8 mouse cellular contexts compared by ENCODE assay signal in the genomic region with DNA sequence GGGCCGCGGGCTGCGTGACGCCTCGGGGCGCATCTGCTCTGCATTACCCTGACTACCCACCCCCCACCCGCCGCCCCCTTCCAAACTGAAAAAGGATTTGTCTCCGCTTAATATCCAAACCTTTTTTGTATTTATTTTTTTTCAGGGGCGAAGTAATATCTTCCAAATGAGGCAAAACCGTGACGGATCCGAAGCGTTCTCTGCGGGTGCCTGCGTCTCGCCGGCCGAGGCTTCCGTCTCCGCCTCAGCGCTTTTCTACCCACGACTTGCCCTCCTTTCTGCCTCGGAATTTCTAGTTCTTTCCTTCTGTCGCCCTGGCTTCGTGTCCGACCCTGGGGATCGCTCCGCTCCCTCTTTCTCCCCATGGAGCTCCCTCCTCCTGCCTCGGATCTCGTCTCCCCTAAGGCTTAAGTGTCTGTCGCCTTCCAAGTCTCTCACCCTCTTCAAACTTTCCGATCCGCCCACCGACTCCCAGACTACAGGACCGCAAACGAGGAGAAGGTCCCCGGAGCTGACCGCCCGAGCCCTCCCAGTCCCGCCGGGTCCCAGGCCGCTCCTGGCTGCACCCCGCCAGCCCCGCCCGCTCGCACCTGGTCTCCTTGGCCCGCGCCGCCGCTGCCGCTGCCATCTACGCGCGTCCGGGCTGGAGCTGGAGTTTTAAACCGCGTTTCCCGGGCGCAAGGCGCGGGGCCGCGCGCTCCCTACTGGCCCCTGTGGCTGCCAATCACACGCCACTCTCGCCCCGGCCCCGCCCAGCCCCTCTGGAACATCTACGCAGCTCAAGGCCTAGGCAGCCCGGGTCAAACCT. TPM values are rescaled to one million over a fixed set of nuclear protein-coding genes. Genes with fewer than 3 reads are reported as not detected.
DNase-seq lines count a peak whose midpoint lies in the region; ATAC-seq and TF ChIP-seq lines count a peak whose summit lies in the region.

A gene (minus strand): TSS at position 632 of the 808 bp plus-strand sequence.

- peaks cover 96% of the 10 kb centered on the region for H3K27me3 ChIP-seq in embryonic facial prominence, embryonic 15.5 days
- peaks cover 99% of the 10 kb centered on the region for H3K27me3 ChIP-seq in intestine, embryonic 14.5 days (replicated peaks; ENCODE audit: control insufficient read depth, insufficient read depth, low read length)
- H3K27me3 ChIP-seq in lung, postnatal 0 days (replicated peaks; ENCODE audit: insufficient read depth, low read length) = peaks cover 90% of the 10 kb centered on the region

- H3K27ac ChIP-seq in embryonic facial prominence, embryonic 15.5 days (replicated peaks) = peak within 1 kb of the TSS; percentile 68
- no peak within 1 kb of the TSS for H3K27ac ChIP-seq in intestine, embryonic 14.5 days (ENCODE audit: low read depth)
- H3K27ac ChIP-seq in lung, postnatal 0 days (ENCODE audit: low read length) = no peak within 1 kb of the TSS
- no peak within 1 kb of the TSS for H3K27ac ChIP-seq in layer of hippocampus, adult 2 months

- no peak within 1 kb of the TSS; the same call in 1 of the 2 replicates for H3K9ac ChIP-seq in embryonic facial prominence, embryonic 15.5 days
- H3K9ac ChIP-seq in intestine, embryonic 14.5 days (ENCODE audit: low read length) = no peak within 1 kb of the TSS
- H3K9ac ChIP-seq in lung, postnatal 0 days (replicated peaks; ENCODE audit: low read depth) = no peak within 1 kb of the TSS

- H3K4me3 ChIP-seq in embryonic facial prominence, embryonic 15.5 days (replicated peaks) = peak within 1 kb of the TSS; percentile 41
- peak within 1 kb of the TSS; percentile 21 for H3K4me3 ChIP-seq in intestine, embryonic 14.5 days (ENCODE audit: low read depth, low read length)
- peak within 1 kb of the TSS; percentile 16; the same call in 1 of the 2 replicates for H3K4me3 ChIP-seq in lung, postnatal 0 days (ENCODE audit: low read depth, low read length)
- no peak within 1 kb of the TSS for H3K4me3 ChIP-seq in layer of hippocampus, adult 2 months

- TF ChIP-seq CTCF in lung, postnatal 0 days (IDR thresholded peaks at IDR 0.05) = no peak
- no peak for TF ChIP-seq CTCF in layer of hippocampus, adult 2 months (conservative IDR thresholded peaks at IDR 0.05)

- H3K4me1 ChIP-seq in embryonic facial prominence, embryonic 15.5 days = peaks cover 36% of the 10 kb centered on the region
- peaks cover 3% of the 10 kb centered on the region for H3K4me1 ChIP-seq in intestine, embryonic 14.5 days (replicated peaks; ENCODE audit: control insufficient read depth, insufficient read depth, low read length)
- H3K4me1 ChIP-seq in lung, postnatal 0 days (ENCODE audit: insufficient read depth, low read depth, low read length) = no peaks in the 10 kb centered on the region; the same call in 1 of the 2 replicates

- TF ChIP-seq EP300 in lung, postnatal 0 days (IDR thresholded peaks at IDR 0.05) = no peak

- ATAC-seq in embryonic facial prominence, embryonic 15.5 days (ENCODE audit: insufficient number of reproducible peaks, low FRiP score, low TSS enrichment, low read depth) = 0 out of 2 replicates have a peak, but pooled peaks have one; percentile 37
- ATAC-seq in intestine, embryonic 14.5 days (replicated peaks; ENCODE audit: low FRiP score, low TSS enrichment, low read depth) = no peak
- peak; percentile 71 for ATAC-seq in lung, postnatal 0 days
- ATAC-seq in CD4-positive, CD25-positive, alpha-beta regulatory T cell, adult 4 months = no peak

- peak; percentile 39 for DNase-seq in thymus, postnatal 4 days
- DNase-seq in thymus, postnatal 0 days (ENCODE audit: low spot score) = no peak
- peak; percentile 83 for DNase-seq in intestine, embryonic 14.5 days (ENCODE audit: low spot score)
- peak; percentile 12 for DNase-seq in lung, postnatal 0 days (ENCODE audit: low spot score)
- DNase-seq in testis, postnatal 14 days (ENCODE audit: low spot score) = peak; percentile 56
- DNase-seq in layer of hippocampus, adult 2 months (ENCODE audit: low spot score in 2 of 2) = no peak

- H3K36me3 ChIP-seq in embryonic facial prominence, embryonic 15.5 days = no peaks in the 10 kb centered on the region
- no peaks in the 10 kb centered on the region for H3K36me3 ChIP-seq in intestine, embryonic 14.5 days (ENCODE audit: control insufficient read depth, insufficient read depth, low read length)
- H3K36me3 ChIP-seq in lung, postnatal 0 days (ENCODE audit: insufficient read depth, low read length) = no peaks in the 10 kb centered on the region

- H3K9me3 ChIP-seq in embryonic facial prominence, embryonic 15.5 days (replicated peaks) = no peaks in the 10 kb centered on the region
- no peaks in the 10 kb centered on the region for H3K9me3 ChIP-seq in intestine, embryonic 14.5 days (ENCODE audit: control insufficient read depth, low read length)
- no peaks in the 10 kb centered on the region for H3K9me3 ChIP-seq in lung, postnatal 0 days (ENCODE audit: low read length)

- H3K4me2 ChIP-seq in embryonic facial prominence, embryonic 15.5 days (replicated peaks) = peak within 1 kb of the TSS; percentile 71
- peak within 1 kb of the TSS; percentile 44 for H3K4me2 ChIP-seq in intestine, embryonic 14.5 days (ENCODE audit: low read length)
- peak within 1 kb of the TSS; percentile 48 for H3K4me2 ChIP-seq in lung, postnatal 0 days (replicated peaks; ENCODE audit: low read depth, low read length)

- WGBS in embryonic facial prominence, embryonic 15.5 days = under 1% methylated on average over 71 of the region's 71 CpGs
- under 1% methylated on average over 71 of the region's 71 CpGs for WGBS in intestine, embryonic 14.5 days
- under 1% methylated on average over 61 of the region's 71 CpGs for WGBS in lung, postnatal 0 days

RNA-seq across cellular contexts. Expression of the gene that starts here (rescaled TPM):
- polyA plus RNA-seq in thymus, postnatal 0 days (2015; fragmentation: Nextera tagmentation; extraction: Ambion mirVana) = 0.04 and 0.05 TPM in 2 replicates
- 3.3 TPM in 2 replicates for polyA plus RNA-seq in embryonic facial prominence, embryonic 15.5 days (2015; fragmentation: Nextera tagmentation; extraction: Ambion mirVana)
- 0.07 TPM in 1 of 2 replicates, not detected in the other for polyA plus RNA-seq in intestine, embryonic 14.5 days (2014; fragmentation: Nextera tagmentation; extraction: Ambion mirVana)
- polyA plus RNA-seq in lung, postnatal 0 days (2015; fragmentation: Nextera tagmentation; extraction: Ambion mirVana) = not detected in 2 replicates
- not detected for total RNA-seq in layer of hippocampus, adult 2 months (2021)
- not detected for polyA plus RNA-seq in CD4-positive, CD25-positive, alpha-beta regulatory T cell, adult 4 months (2017; shearing (Covaris generic))

Comparison
In these comparisons a context has a peak if more than half of its experiments do, and no peak if none do; other contexts are left out.
1. DNase-seq: peak in thymus, postnatal 4 days (single experiment) and testis, postnatal 14 days (single experiment); none in thymus, postnatal 0 days (single experiment) and layer of hippocampus, adult 2 months (0 of 2).
2. Peak in DNase-seq, H3K4me3 ChIP-seq and H3K4me2 ChIP-seq in intestine, embryonic 14.5 days; RNA of the gene not detected or under 1 TPM.
3. Peak in DNase-seq, ATAC-seq, H3K4me3 ChIP-seq and H3K4me2 ChIP-seq in lung, postnatal 0 days; RNA of the gene not detected or under 1 TPM.
4. Peak in every context shown above with its lines, with median percentiles within 50 percentile points of each other: H3K4me2 ChIP-seq.